Mouse (Mus musculus): ENCODE data around the gene Gm20388.
"Not testable (repeated sequence)": the region's sequence is repeated elsewhere in the genome, so short reads cannot be mapped to it uniquely, and the experiment has no call there.

The Gm20388 gene

GRCm38 (mm10) chr8:122556030-122557009 is 2645.7 kb downstream of the Gm20388 start:
- DNase-seq (ENCODE audit: low read depth, low spot score): peak; percentile 43

GRCm38 (mm10) chr8:122557248-122558038 is 2646.8 kb downstream of the Gm20388 start:
- DNase-seq (ENCODE audit: low read depth, low spot score): peak; percentile 69

- no peak for DNase-seq (ENCODE audit: low read depth, low spot score)
These were observed 2648.2 kb downstream of the Gm20388 start for GRCm38 (mm10) chr8:122558671-122559349.

GRCm38 (mm10) chr8:122561199-122561598 is 2650.6 kb downstream of the Gm20388 start:
- DNase-seq (ENCODE audit: low read depth, low spot score): peak; percentile 31

GRCm38 (mm10) chr8:122564363-122565352 is 2654.0 kb downstream of the Gm20388 start:
- DNase-seq (ENCODE audit: low read depth, low spot score): no peak

- no peak for DNase-seq (ENCODE audit: low read depth, low spot score)
These were observed 2656.1 kb downstream of the Gm20388 start for GRCm38 (mm10) chr8:122566766-122567165.

GRCm38 (mm10) chr8:122567361-122568108 is 2656.9 kb downstream of the Gm20388 start, which contains the start of gene Cdt1:
Gene Cdt1, plus strand, starts transcription at chr8:122568015.
- DNase-seq (ENCODE audit: low read depth, low spot score): peak; percentile 98

GRCm38 (mm10) chr8:122568109-122568504 is 2657.5 kb downstream of the Gm20388 start:
- DNase-seq (ENCODE audit: low read depth, low spot score): no peak

GRCm38 (mm10) chr8:122568881-122569309 is 2658.3 kb downstream of the Gm20388 start:
- no peak for DNase-seq (ENCODE audit: low read depth, low spot score)

- no peak for DNase-seq (ENCODE audit: low read depth, low spot score)
These were observed 2658.7 kb downstream of the Gm20388 start for GRCm38 (mm10) chr8:122569329-122569728.

- no peak for DNase-seq (ENCODE audit: low read depth, low spot score)
These were observed 2659.4 kb downstream of the Gm20388 start for GRCm38 (mm10) chr8:122569996-122570395.

- DNase-seq (ENCODE audit: low read depth, low spot score): no peak
These were observed 2660.5 kb downstream of the Gm20388 start for GRCm38 (mm10) chr8:122571153-122571552.

GRCm38 (mm10) chr8:122571750-122572267 is 2661.2 kb downstream of the Gm20388 start:
- no peak for DNase-seq (ENCODE audit: low read depth, low spot score)

- no peak for DNase-seq (ENCODE audit: low read depth, low spot score)
These were observed 2662.1 kb downstream of the Gm20388 start for GRCm38 (mm10) chr8:122572751-122573150.

GRCm38 (mm10) chr8:122573176-122573575 is 2662.5 kb downstream of the Gm20388 start:
- DNase-seq (ENCODE audit: low read depth, low spot score): not testable (repeated sequence)

GRCm38 (mm10) chr8:122573577-122573976 is 2662.9 kb downstream of the Gm20388 start:
- no peak for DNase-seq (ENCODE audit: low read depth, low spot score)

- no peak for DNase-seq (ENCODE audit: low read depth, low spot score)
These were observed 2663.6 kb downstream of the Gm20388 start for GRCm38 (mm10) chr8:122574264-122574663.

GRCm38 (mm10) chr8:122574667-122575251 is 2664.1 kb downstream of the Gm20388 start:
- DNase-seq (ENCODE audit: low read depth, low spot score): no peak

- DNase-seq (ENCODE audit: low read depth, low spot score): no peak
These were observed 2664.6 kb downstream of the Gm20388 start for GRCm38 (mm10) chr8:122575286-122575685.
